Mouse (Mus musculus): ENCODE measurements around the gene Mrpl2.
A peak's percentile ranks its signal among the peaks of the same experiment; 100 is the strongest.

The Mrpl2 gene

DNA sequence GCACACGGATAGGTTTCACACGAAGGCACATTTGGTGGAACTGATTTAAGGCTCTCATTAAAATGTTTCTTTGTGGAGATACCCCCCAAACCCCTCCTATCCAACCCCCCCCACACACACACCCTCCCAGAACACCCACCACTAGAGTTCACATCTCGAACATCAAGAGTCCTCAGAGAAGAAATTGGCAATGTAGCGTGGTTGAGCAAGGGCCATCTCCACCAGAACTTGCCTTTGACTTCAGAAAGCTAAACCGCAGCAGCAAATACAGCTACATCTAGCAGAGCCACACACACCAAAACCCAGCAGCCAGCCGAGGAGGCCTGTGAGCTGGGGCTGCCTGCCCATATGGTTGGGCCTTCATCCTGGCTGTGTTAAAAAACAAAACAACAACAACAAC lies 18.6 kb upstream of the Mrpl2 start:
- DNase-seq (ENCODE audit: low spot score) = no peak

DNA sequence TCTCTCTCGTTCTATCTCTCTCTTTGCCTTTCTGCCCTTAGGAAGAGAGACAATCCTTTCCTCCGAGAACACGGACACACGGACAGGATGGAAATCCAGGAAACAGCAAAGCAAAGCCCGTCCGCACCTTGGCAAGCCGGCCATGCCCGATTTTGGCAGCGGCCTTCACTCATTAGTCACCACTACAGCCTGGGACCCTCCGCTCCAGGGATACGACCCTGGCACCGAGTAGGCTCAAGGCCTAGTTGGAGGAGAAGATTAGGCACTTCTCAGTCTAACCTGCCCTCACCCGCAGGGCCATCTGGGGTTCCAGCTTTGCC lies 17.6 kb upstream of the Mrpl2 start:
- DNase-seq (ENCODE audit: low spot score) = no peak

DNA sequence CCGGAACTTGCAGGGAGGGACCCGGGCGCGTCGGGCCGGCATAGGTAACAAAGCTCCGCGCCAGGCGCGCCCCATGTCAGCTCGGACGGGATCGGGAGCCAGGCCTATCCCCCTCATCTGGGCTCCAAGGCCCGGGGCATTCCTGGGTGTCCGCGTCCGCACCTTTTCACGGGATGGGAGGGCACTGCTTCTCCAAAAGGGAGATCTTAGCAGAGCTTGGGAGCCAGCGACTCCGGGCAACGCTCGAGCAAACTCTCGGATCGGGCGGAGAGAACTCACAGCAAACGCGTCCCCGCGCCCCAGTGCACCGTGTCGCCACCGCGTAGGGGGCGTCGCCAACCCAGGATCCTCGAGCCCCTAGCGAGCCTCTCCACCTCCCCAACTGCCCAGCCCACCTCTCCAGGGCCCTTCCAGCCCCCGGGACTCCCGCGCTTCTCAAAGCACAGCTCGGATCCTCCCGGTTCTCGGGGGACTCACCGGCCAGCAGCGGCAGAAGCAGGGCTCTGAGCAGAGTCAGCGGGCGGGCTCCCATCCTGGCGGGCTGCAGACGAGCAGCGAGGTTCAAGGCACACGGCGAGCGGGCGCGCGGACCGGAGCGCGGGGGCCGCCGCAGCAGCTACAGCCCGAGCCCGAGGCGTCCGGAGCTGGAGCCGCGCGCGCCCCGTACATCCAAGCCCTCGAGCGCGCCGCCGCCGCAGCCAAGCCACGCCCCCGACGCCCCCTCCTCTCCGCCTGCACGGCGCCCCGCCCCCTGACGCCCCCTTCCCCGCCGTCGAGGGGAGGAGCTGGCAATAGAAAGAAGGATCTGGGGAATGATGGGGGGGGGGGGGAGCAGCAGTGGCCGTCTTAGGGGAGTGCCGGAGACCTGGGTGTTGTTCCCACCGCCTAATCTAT lies 17.0 kb upstream of the Mrpl2 start, which contains the start of gene Ptk7:
Ptk7 (minus strand) TSS at position 714 of the 894 bp plus-strand sequence.
- peak; percentile 88 for DNase-seq (ENCODE audit: low spot score)

DNA sequence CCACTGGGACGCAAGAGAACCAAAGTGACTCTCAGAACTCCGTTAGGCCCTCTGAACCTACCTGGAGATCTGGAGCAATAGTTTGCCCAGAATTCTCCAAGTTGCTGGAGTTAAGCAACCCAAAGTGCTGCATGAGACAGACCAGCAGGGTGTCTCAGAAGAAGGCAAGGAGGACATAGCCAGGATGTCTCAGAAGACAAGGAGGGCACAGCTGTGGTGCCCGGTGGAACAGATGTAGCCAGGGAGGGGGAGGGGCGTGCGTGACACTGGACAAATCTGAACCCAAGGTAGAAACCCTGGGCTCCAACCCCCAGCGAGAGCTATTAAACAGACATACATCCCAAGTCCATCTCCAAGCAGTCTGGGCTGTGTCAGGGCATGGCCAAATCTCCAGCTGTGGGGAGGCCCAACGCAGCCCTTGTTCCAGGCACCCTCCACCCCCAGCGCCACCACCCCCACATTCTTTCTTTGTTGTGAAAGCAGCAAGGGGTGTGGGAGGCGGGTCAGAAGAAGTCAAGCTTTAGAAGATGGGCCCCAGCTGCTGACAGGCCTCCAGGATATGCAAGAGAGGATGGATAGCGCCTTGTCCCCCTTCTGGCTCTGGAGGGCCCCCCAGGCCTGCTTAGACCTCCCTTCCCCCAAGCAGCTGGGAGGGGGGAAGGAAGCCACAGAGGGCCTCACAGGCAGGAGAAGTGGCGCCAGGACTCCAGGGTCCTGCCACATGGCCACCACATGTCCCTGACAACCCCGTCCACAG lies 16.2 kb upstream of the Mrpl2 start:
- peak; percentile 50 for DNase-seq (ENCODE audit: low spot score)

DNA sequence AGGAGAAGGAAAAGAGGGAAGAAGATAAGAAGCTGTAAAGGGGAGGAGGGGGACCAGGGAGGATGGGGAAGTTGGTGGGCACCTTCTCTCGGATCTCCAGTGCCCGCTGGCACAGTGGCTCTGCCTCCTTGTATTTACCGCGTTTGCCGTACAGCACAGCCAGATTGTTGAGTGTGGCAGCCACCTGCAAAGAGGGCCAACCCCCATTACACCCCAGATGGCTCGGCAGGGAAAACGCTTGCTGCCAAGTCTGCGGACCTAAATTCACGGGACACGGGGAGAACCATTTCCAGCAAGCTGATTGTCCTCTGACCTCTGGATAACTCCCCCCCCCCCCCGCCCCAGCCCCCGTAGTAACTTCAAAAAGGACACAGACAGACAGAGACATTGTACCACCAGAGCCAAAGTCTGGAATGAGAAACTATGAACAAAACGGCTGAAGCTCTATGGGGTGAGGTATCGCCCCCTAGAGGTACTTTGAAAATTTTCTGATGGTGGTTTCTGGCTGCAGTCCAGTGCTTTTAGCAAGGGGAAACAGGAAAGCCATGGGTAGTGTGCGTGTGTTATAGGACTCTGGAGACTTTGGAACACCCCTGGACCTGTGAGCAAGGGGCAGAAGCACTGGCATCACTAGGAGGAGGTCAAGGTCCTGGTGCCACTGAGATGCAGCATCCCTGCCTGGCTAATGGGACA lies 9.1 kb upstream of the Mrpl2 start:
- DNase-seq (ENCODE audit: low spot score) = no peak

DNA sequence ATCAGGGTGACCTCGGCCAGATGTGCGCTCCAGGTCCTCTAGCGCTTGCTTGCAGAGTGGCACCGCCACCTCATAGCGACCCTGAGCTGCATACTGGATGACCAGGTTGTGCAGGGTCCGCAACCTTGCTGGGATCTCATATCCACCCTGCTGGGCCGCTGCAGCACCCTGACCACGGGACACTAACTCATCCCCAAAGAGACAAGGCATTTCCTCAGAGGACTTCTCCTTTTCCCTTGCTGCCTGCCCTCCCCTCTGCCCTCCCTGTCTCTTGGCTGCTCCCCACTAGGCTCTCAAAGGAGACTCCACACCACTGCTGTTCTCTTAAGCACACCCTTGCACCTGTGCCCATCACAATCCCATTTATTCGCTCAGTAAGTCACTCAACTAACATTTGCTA lies 6.1 kb upstream of the Mrpl2 start:
- DNase-seq (ENCODE audit: low spot score) = no peak

DNA sequence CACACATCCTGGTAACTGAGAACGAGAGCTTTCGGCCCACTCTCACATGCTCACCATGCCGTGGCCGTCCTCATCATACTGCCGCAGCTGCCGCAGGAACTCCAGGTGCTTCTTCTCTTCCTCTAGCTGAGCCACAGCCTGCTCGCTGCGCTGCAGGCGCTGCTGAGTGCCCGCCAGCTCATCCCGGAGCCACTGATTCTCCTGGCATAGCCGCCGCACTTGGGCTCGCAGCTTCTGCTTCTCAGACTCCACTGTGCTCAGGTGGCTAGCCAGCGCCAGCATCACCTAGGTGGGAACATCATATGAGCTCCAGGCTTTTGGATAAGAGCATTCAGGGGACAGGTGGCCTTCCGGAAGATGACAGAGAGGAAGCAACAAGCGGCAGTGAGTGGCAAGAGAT lies 4.0 kb upstream of the Mrpl2 start:
- DNase-seq (ENCODE audit: low spot score) = no peak

DNA sequence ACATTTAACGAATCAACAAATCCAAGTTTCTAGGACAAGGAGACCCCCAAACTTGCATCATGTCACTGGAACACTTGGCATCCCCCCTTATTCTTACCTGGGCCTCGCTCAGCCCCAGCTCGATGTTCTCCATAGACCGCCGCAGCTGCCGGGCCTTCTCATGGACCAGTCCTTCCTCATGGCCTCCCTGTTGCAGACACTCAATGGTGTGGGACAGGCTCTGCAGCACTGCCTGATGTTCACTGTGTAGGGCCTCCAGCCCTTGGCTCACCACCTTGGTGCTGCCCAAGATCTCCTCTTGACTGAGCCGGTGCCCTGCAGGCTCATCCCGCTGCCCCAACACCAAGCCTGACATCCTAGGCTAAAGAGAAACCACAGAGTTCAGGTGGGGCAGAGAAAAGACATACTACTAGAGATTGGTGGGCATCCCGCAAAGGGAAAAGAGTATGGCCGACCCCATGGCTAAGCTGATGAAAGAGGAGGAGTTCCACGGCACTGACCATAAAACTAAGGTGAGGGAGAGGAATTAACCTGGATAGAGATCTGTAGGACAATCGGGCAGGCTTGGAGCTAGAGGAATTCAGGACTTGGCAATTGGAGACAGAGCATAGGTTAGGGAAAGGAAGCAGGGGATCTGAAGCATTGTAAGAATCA lies 1.8 kb upstream of the Mrpl2 start:
- DNase-seq (ENCODE audit: low spot score) = no peak

DNA sequence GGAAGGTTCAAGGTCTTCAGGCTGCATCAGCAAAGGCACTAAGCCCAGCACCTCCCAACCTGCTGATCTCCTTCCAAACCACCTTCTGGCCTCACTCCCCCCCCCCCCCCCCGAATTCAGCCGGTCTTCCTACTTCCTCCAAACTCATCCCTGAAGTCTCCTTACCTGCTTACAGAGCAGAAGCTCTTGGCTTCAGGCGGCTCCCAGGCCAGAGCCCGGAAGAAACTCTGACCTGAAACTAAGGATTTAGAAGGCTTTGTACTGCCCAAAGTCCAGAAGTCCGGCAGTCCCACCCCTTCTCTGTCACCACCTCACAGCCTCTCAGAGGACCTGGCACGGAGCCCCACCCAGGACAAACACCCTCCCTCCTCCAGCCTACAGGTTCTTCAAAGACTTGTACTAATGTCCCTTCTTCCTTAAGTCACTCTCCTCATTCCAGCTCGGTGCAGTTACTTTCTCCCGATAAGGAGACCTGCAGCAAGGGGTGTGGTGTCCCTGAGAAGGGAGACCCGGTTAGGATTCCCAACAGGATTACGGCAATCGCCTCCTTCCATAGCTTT lies 1.0 kb upstream of the Mrpl2 start:
- DNase-seq (ENCODE audit: low spot score) = peak; percentile 58

DNA sequence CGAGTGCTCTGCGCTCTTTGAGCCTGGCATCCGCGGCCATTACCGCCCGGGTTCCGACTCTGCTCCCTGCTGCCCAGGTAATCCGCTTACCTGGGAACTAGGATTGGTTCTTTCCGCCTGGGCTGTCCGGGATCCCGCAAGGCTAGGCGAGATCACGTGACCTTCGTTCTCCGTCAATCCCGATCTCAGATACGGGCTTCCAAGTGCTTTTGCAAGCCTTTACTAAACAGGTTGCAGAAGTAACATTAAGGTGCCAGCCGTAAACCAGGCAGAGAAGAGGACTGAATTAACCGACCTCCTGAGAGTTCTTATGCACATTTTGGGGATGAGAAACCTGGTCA lies 263 bp downstream of the Mrpl2 start:
- no peak for DNase-seq (ENCODE audit: low spot score)

DNA sequence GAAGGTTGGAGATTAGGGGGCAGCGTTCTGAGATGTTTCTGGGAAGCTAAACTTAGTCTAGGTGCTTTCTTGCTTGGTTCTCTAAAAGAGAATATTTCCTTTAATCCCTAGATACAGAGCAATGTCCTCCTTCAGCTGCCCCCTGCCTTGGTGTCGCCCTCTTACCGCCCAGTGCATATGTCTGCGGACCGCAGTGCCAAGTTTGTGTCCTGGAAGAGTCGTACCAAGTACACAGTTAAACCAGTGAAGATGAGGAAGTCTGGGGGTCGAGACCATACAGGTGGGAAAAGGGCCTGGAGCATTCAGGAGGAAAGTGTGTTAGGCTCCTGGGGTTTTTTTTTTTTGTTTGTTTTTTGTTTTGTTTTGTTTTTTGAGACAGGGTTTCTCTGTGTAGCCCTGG lies 1.2 kb downstream of the Mrpl2 start:
- no peak for DNase-seq (ENCODE audit: low spot score)

DNA sequence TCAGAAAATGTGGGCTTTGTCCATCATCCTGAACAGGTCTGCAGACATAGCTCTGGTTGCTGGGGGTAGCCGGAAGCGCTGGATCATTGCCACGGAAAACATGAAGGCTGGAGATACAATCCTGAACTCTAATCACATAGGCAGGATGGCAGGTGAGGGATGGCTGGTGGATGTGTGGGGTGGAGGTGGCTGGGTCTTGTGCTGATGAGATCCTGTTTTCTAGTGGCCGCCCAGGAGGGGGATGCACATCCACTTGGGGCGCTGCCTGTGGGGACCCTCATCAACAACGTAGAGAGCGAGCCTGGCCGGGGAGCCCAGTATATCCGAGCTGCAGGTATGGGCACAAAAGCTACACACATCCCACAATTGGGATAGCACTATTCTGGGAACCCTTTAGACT lies 2.4 kb downstream of the Mrpl2 start:
- DNase-seq (ENCODE audit: low spot score) = no peak

DNA sequence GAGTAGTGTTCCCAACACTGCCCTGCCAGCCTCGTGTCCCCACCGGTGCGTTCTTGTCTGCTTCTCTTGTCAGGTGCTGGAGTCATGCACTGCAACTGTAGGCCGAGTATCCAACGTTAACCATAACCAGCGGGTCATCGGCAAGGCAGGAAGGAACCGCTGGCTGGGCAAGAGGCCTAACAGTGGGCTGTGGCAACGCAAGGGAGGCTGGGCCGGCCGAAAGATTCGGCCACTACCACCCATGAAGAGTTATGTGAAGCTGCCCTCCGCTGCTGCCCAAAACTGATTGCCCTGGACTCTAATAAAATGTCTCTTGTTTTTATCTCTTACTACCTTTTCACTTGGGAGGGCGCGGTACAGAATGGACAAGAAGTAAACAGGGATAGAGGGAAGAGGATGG lies 3.8 kb downstream of the Mrpl2 start:
- DNase-seq (ENCODE audit: low spot score) = no peak

DNA sequence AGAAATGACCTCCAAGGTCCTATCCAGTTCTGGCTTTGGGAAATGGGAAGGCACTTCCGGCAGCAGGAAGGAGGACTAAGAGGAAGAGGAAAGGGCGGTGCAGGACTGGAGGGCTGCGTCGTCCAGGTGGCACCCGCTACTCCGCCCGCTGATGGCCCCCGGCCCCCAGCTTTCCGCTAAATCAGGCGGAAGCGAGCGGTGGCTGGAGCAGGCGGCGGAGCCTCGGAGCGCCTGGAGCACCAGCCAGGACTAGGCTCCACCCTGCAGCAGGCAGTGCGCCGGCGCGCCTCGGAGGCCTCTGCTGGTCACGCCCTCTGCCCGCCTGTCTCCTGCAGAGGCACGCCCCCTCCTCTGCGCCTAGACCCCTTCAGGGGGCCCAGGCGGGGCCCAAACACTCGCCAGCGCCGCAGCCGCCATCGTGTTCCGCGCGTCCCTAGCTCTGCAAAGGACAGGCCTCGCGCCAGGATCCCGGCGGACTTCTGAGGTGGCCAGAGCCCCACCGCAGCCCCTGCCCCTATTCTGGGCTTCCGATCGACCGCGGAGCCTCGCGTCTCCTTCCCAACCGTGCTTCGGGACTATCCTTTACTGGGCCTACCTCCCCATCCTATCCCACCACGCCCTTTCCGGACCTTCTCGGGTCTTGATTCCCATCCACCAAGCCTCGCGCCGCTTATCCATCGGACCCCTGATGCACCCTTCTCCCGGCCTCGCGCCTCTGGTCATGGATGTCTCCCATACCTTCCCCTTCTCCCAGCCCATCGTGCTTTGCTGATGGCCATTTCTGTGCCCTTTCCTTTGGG lies 4.4 kb downstream of the Mrpl2 start, which contains the start of gene Cul7:
Cul7 (plus strand) TSS at position 106 of the 800 bp plus-strand sequence.
- DNase-seq (ENCODE audit: low spot score) = peak; percentile 94

DNA sequence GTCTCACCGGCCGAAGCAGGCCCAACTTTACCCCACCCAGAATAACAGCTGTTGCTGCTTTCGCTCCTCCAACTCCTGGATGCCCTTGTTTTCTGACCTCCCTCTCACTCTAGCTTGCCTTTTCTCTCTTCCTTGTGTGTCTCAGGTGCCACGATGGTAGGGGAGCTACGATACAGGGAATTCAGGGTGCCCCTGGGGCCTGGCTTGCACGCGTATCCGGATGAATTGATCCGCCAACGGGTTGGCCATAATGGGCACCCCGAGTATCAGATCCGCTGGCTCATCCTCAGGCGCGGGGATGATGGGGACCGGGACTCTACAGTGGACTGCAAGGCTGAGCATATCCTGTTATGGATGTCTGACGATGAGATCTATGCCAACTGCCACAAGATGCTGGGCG lies 5.3 kb downstream of the Mrpl2 start:
- no peak for DNase-seq (ENCODE audit: low spot score)

DNA sequence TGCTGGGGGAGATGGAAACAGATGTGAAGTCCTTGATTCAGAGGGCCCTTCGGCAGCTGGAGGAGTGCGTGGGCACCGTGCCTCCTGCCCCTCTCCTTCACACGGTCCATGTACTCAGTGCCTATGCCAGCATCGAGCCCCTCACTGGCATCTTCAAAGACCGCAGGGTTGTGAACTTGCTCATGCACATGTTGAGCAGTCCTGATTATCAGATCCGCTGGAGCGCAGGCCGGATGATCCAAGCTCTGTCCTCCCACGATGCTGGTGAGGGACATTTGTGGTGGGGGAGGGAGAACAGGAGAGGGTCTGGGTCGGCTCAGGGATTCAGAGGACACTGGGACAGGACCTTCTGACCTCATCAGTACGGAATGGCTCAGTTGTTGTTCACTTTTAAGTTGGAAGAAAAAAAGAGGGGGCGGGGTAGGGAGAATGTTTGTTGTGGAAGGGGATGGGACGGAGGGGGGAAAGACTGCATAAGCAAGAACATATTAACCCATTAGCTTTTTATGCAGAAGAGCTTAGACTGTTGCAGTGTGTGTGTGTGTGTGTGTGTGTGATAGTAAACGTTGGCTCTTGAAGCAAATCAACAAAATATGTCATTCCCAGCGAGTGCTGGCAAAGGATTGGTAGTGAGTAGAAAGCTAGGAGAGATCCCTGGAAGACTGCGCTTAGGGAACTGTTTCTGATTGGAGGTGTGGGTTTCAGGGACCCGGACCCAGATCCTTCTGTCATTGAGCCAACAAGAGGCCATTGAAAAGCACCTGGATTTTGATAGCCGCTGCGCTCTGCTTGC lies 5.9 kb downstream of the Mrpl2 start:
- no peak for DNase-seq (ENCODE audit: low spot score)

DNA sequence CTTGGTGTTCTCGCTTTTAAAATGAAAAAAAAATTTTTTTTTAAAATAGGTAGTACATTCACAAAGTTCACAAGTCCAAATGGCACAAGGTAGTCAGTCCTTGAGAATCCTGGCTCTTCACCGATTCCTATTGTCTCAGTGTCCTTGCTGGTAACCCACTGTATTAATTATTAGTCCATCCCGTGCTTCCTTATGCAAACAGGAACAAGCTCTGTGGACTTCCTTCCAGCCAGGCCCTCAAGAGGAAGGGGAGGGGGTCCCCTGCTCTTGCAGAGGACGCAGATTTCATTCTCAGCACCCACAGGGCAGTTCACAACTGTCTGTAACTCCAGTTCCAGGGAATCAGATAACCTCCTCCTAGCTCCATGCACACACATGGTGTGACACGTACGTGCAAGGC lies 10.0 kb downstream of the Mrpl2 start:
- DNase-seq (ENCODE audit: low spot score) = no peak

DNA sequence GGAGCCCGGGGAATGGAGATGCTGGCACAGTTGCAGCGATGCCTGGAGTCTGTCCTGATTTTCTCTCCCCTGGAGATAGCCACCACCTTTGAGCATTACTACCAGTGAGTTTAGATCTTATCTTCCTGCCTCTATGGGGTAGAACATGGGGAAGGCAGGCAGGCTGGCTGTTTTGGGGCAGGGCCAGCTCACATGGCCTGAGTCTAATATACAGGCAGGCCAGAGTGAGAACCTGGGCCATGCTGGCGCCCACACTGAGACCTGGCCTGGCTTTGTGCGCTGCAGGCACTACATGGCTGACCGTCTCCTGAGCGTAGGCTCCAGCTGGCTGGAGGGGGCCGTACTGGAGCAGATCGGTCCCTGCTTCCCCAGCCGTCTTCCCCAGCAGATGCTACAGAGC lies 15.3 kb downstream of the Mrpl2 start:
- DNase-seq (ENCODE audit: low spot score) = no peak

DNA sequence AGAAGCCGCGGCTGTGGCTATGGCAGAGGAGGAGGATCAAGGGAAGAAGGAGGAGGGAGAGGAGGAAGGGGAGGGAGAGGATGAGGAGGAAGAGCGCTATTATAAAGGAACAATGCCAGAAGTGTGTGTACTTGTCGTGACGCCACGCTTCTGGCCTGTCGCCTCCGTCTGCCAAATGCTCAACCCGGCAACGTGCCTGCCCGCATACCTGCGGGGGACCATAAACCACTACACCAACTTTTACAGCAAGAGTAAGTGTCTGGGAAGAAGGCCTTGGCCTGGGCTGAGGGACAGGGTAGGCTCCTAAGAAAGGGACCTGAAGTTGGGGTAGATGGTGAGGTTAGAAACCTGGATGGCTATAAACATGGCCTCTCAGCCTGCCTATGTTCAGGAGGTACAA lies 16.0 kb downstream of the Mrpl2 start:
- no peak for DNase-seq (ENCODE audit: low spot score)

DNA sequence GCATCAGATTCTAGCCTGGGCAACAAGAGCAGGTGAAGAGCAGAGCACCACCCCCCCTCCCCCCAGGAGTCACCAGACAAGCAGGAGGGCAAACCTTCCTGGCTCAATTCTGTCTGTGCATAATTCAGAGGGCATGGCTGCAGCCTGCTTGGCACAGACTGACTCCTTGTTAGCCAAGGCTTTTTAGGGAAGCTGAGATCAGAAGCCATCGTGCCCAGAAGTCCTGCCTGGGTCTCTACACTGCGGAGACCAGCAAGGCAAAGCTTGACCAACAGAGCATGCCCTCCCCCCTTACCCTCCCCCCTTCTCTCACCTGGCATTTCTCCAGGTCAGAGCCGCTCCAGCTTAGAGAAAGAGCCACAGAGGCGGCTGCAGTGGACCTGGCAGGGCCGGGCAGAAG lies 16.7 kb downstream of the Mrpl2 start:
- DNase-seq (ENCODE audit: low spot score) = no peak
